Mouse (Mus musculus) stomach, adult 2 months (tissue): ENCODE results near the gene Arhgap4. TPM values are rescaled to one million over a fixed set of nuclear protein-coding genes. Genes with fewer than 3 reads are reported as not detected.

ENCODE experiments used
- polyA plus RNA-seq: library from polyadenylated mRNA; depleted of rRNA; stranded (reverse); fragments of >200 nt; gene quantifications from 2 replicates; pipeline ENCODE4 v1.2.3, GENCODE M21; 2012; rRNA removed

The Arhgap4 gene
- polyA plus RNA-seq = 5.4 and 6.4 TPM in 2 replicates

GRCm38 (mm10) chrX:73921823-73922549 lies at the start of gene Arhgap4, which contains the start of gene Naa10:
Arhgap4 (minus strand) TSS chrX:73921870.
Naa10 (minus strand) TSS chrX:73921944.

GRCm38 (mm10) chrX:73966248-73967176 lies 44.8 kb upstream of the Arhgap4 start, which contains the start of gene Hcfc1:
Hcfc1 (minus strand) TSS chrX:73966357.

GRCm38 (mm10) chrX:73930402-73931062 lies 8.9 kb upstream of the Arhgap4 start, which contains the start of gene Renbp:
Renbp (minus strand) TSS chrX:73930850.

GRCm38 (mm10) chrX:73895719-73896118 lies 26.0 kb downstream of the Arhgap4 start, which contains the start of gene L1cam:
L1cam (minus strand) TSS chrX:73896105.

GRCm38 (mm10) chrX:73891551-73892152 lies 30.0 kb downstream of the Arhgap4 start, which contains the start of gene Avpr2:
Avpr2 (plus strand) TSS chrX:73892102.

Other genes with a start within 250 kb of the Arhgap4 start
- 39.7 and 46.3 TPM in 2 replicates for gene Slc6a8, start 248.7 kb downstream of the Arhgap4 start, polyA plus RNA-seq
- 10.6 and 15.5 TPM in 2 replicates for gene Bcap31, start 205.7 kb downstream of the Arhgap4 start, polyA plus RNA-seq
- 6.8 and 7.9 TPM in 2 replicates for gene Abcd1, start 205.3 kb downstream of the Arhgap4 start, polyA plus RNA-seq
- 0.62 and 1.2 TPM in 2 replicates for gene Plxnb3, start 164.8 kb downstream of the Arhgap4 start, polyA plus RNA-seq
- gene Srpk3, start 147.5 kb downstream of the Arhgap4 start, polyA plus RNA-seq = 4.5 and 7.2 TPM in 2 replicates
- gene Idh3g, start 135.0 kb downstream of the Arhgap4 start, polyA plus RNA-seq = 58.7 and 79.3 TPM in 2 replicates
- 200 and 291 TPM in 2 replicates for gene Ssr4, start 134.8 kb downstream of the Arhgap4 start, polyA plus RNA-seq
- 1.1 and 1.2 TPM in 2 replicates for gene Pdzd4, start 96.9 kb downstream of the Arhgap4 start, polyA plus RNA-seq
- not detected in 2 replicates for gene Avpr2, start 29.8 kb downstream of the Arhgap4 start, polyA plus RNA-seq
- gene L1cam, start 25.8 kb downstream of the Arhgap4 start, polyA plus RNA-seq = 3.9 and 7.1 TPM in 2 replicates
- 23.5 and 31.0 TPM in 2 replicates for gene Naa10, start 74 bp upstream of the Arhgap4 start, polyA plus RNA-seq
- gene Renbp, start 9.0 kb upstream of the Arhgap4 start, polyA plus RNA-seq = 1.8 and 2.2 TPM in 2 replicates
- 33.9 and 36.4 TPM in 2 replicates for gene Hcfc1, start 44.5 kb upstream of the Arhgap4 start, polyA plus RNA-seq
- gene Irak1, start 102.0 kb upstream of the Arhgap4 start, polyA plus RNA-seq = 84.8 and 95.6 TPM in 2 replicates
- not detected in 2 replicates for gene Opn1mw, start 205.6 kb upstream of the Arhgap4 start, polyA plus RNA-seq
- gene Mecp2, start 213.5 kb upstream of the Arhgap4 start, polyA plus RNA-seq = 1.00 and 1.5 TPM in 2 replicates
- not detected in 2 replicates for gene Tex28, start 246.0 kb upstream of the Arhgap4 start, polyA plus RNA-seq